Mouse (Mus musculus): ENCODE measurements at regions not wholly inside any gene's neighbourhood (a gene's known extent, or its start where the extent isn't known, plus 50 kb on each side); places are given as distances from the start of the nearest gene placed in this dataset.
A peak's percentile ranks its signal among the peaks of the same experiment; 100 is the strongest.

DNA sequence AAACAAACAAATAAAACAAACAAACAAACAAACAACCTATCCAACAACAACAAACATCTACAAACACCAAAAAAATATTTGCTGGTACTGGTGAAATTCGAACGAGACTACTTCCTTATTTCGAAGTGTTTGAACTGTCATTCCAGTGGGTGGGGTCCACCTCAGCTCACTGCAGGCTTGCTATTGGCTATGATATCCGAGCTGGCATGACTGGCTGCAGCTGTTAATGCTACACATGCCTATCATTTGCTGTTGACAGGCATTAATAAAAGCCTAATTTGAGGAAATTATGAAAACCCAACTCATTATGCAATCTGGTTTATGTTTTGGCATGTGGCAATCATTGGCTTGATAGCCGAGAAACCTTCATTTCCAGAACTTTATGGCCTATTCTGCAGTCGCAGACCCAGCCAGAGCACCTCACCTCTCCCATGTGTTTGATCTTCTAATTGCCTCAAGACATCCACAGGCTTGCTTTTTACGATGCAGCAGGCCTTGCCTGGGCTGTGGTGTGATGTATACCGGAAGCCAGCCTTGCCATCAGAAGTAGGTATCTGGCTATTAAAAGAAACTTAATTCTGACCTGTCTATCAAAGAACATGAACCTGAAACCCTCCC, 283.3 kb upstream of the Nr2f2 start:
- H3K4me1 ChIP-seq (ENCODE audit: control insufficient read depth, insufficient read depth, low read length), result no peaks in the 10 kb centered on the region
- peak; percentile 54 for DNase-seq (ENCODE audit: low spot score)
- H3K9me3 ChIP-seq (ENCODE audit: control insufficient read depth, low read length), result no peaks in the 10 kb centered on the region
- H3K27me3 ChIP-seq (ENCODE audit: control insufficient read depth, insufficient read depth, low read length), result no peaks in the 10 kb centered on the region
- no peak for TF ChIP-seq POLR2A (IDR thresholded peaks at IDR 0.05; ENCODE audit: borderline replicate concordance, extremely low read depth, insufficient read depth, insufficient read length)
- WGBS, result 5% methylated on average over 8 of the region's 8 CpGs
- H3K4me2 ChIP-seq (replicated peaks; ENCODE audit: low read depth, low read length, severe bottlenecking), result no peak overlapping the region
- H3K4me3 ChIP-seq (replicated peaks; ENCODE audit: low read length), result no peak overlapping the region
- H3K9ac ChIP-seq (ENCODE audit: low read depth, low read length, severe bottlenecking), result no peak overlapping the region
- ATAC-seq (ENCODE audit: low FRiP score, low read depth), result no peak
- H3K27ac ChIP-seq (replicated peaks; ENCODE audit: low read depth, low read length), result no peak overlapping the region
- H3K36me3 ChIP-seq (ENCODE audit: control insufficient read depth, insufficient read depth, low read length), result no peaks in the 10 kb centered on the region

DNA sequence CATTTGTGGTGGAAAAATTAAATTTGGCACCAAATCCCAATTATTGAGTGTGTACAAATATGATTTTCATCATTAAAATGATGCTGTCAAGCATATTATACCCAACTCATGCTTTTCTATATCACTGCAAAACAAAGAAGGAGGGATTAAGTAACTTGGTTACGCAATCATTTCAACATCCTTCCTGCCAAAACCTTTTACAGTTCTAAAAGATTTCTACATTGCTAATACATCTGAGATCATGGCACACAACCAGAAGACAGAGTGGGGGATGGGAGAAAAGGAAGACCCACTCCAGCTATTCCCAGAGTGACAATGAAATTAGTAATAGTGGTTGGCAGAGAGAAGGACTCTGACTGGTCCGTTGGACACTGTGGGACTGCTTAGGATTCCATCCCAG, 280.3 kb upstream of the Nr2f2 start:
- TF ChIP-seq POLR2A (IDR thresholded peaks at IDR 0.05; ENCODE audit: borderline replicate concordance, extremely low read depth, insufficient read depth, insufficient read length), result no peak
- H3K4me3 ChIP-seq (replicated peaks; ENCODE audit: low read length), result no peak overlapping the region
- no peaks in the 10 kb centered on the region for H3K36me3 ChIP-seq (ENCODE audit: control insufficient read depth, insufficient read depth, low read length)
- ATAC-seq (ENCODE audit: low FRiP score, low read depth), result no peak
- 84% methylated on average over 2 of the region's 2 CpGs for WGBS
- no peak overlapping the region for H3K27ac ChIP-seq (replicated peaks; ENCODE audit: low read depth, low read length)
- no peak for DNase-seq (ENCODE audit: low spot score)
- no peaks in the 10 kb centered on the region for H3K27me3 ChIP-seq (ENCODE audit: control insufficient read depth, insufficient read depth, low read length)
- H3K9ac ChIP-seq (ENCODE audit: low read depth, low read length, severe bottlenecking), result no peak overlapping the region
- H3K9me3 ChIP-seq (ENCODE audit: control insufficient read depth, low read length), result no peaks in the 10 kb centered on the region
- H3K4me2 ChIP-seq (replicated peaks; ENCODE audit: low read depth, low read length, severe bottlenecking), result no peak overlapping the region
- H3K4me1 ChIP-seq (ENCODE audit: control insufficient read depth, insufficient read depth, low read length), result peaks cover 11% of the 10 kb centered on the region

GRCm38 (mm10) chr7:70643694-70644301, 277.3 kb upstream of the Nr2f2 start:
- Histone ChIP-seq H3K4me2 (replicated peaks; ENCODE audit: low read depth, low read length, severe bottlenecking) (no peak overlapping the region), H3K27me3 (ENCODE audit: control insufficient read depth, insufficient read depth, low read length) (no peaks in the 10 kb centered on the region; the same call in 1 of the 2 replicates), H3K9me3 (ENCODE audit: control insufficient read depth, low read length) (no peaks in the 10 kb centered on the region), H3K4me1 (ENCODE audit: control insufficient read depth, insufficient read depth, low read length) (peaks cover 11% of the 10 kb centered on the region), H3K36me3 (ENCODE audit: control insufficient read depth, insufficient read depth, low read length) (no peaks in the 10 kb centered on the region), H3K27ac (replicated peaks; ENCODE audit: low read depth, low read length) (no peak overlapping the region), H3K4me3 (replicated peaks; ENCODE audit: low read length) (no peak overlapping the region), H3K9ac (ENCODE audit: low read depth, low read length, severe bottlenecking) (no peak overlapping the region)
- DNase-seq (ENCODE audit: low spot score) (peak; percentile 73), ATAC-seq (ENCODE audit: low FRiP score, low read depth) (peak; percentile 91)
- no peak for TF ChIP-seq POLR2A (IDR thresholded peaks at IDR 0.05; ENCODE audit: borderline replicate concordance, extremely low read depth, insufficient read depth, insufficient read length)
- WGBS, result 9% methylated on average over 9 of the region's 9 CpGs

DNA sequence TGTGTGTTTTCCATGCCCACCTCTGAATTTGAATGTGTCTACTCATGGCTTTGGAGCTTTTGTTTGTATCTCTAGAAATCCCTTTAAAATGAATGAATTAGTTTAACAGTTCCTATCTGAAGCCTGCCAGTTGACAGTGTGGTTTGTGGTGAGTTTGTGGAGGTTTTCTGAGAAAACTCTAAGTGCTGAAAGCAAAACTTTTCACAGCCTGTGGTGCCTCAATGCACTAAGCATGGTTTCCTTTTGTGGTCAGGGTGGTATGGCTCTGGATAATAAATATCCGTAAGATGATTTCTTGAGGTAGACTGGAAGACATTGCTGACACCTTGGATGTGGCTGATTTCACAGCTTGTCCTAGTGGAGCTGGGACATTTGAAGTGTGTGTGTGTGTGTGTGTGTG, 276.5 kb upstream of the Nr2f2 start:
- no peak for TF ChIP-seq POLR2A (IDR thresholded peaks at IDR 0.05; ENCODE audit: borderline replicate concordance, extremely low read depth, insufficient read depth, insufficient read length)
- 59% methylated on average over 1 of the region's 1 CpGs for WGBS
- H3K27ac ChIP-seq (replicated peaks; ENCODE audit: low read depth, low read length), result no peak overlapping the region
- no peaks in the 10 kb centered on the region; the same call in 1 of the 2 replicates for H3K27me3 ChIP-seq (ENCODE audit: control insufficient read depth, insufficient read depth, low read length)
- no peak overlapping the region for H3K9ac ChIP-seq (ENCODE audit: low read depth, low read length, severe bottlenecking)
- peaks cover 11% of the 10 kb centered on the region for H3K4me1 ChIP-seq (ENCODE audit: control insufficient read depth, insufficient read depth, low read length)
- H3K36me3 ChIP-seq (ENCODE audit: control insufficient read depth, insufficient read depth, low read length), result no peaks in the 10 kb centered on the region
- no peak overlapping the region for H3K4me3 ChIP-seq (replicated peaks; ENCODE audit: low read length)
- ATAC-seq (ENCODE audit: low FRiP score, low read depth) (no peak), DNase-seq (ENCODE audit: low spot score) (no peak)
- no peaks in the 10 kb centered on the region for H3K9me3 ChIP-seq (ENCODE audit: control insufficient read depth, low read length)
- H3K4me2 ChIP-seq (replicated peaks; ENCODE audit: low read depth, low read length, severe bottlenecking), result no peak overlapping the region

DNA sequence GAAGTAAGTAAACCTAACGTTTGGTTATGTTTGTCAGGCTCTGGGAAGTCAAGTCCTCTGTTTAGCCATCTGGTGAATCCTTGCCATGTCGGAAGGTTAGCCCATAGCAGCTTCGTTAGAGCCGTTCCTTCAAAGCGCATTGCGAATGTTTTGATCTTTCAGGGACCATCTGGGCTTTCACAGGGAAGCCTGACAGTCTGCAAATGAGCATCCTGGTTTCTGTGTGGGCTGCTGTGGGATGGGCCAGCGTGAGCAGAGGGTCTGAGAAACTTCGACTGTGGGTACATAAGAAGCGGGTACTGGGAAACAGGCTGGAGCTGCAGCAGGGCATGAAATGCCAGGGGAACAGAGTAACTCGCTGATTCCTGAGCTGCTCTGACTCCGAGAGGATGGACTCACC, 274.7 kb upstream of the Nr2f2 start:
- ATAC-seq (ENCODE audit: low FRiP score, low read depth), result no peak
- H3K27me3 ChIP-seq (ENCODE audit: control insufficient read depth, insufficient read depth, low read length), result peaks cover 4% of the 10 kb centered on the region; the same call in 1 of the 2 replicates
- TF ChIP-seq POLR2A (IDR thresholded peaks at IDR 0.05; ENCODE audit: borderline replicate concordance, extremely low read depth, insufficient read depth, insufficient read length), result no peak

More for the DNA sequence above, 274.7 kb upstream of the Nr2f2 start:
- Histone ChIP-seq H3K27ac (replicated peaks; ENCODE audit: low read depth, low read length) (no peak overlapping the region), H3K9me3 (ENCODE audit: control insufficient read depth, low read length) (no peaks in the 10 kb centered on the region), H3K4me2 (replicated peaks; ENCODE audit: low read depth, low read length, severe bottlenecking) (no peak overlapping the region), H3K4me1 (ENCODE audit: control insufficient read depth, insufficient read depth, low read length) (peaks cover 11% of the 10 kb centered on the region), H3K36me3 (ENCODE audit: control insufficient read depth, insufficient read depth, low read length) (no peaks in the 10 kb centered on the region), H3K4me3 (replicated peaks; ENCODE audit: low read length) (no peak overlapping the region), H3K9ac (ENCODE audit: low read depth, low read length, severe bottlenecking) (no peak overlapping the region)
- no peak for DNase-seq (ENCODE audit: low spot score)
- WGBS, result 29% methylated on average over 11 of the region's 11 CpGs

All from limb, embryonic 14.5 days (tissue).